Mouse (Mus musculus) gastrocnemius, adult 8-10 months (tissue): ENCODE data around the gene Zfp91. TPM values are rescaled to one million over a fixed set of nuclear protein-coding genes. Genes with fewer than 3 reads are reported as not detected.
A peak's percentile ranks its signal among the peaks of the same experiment; 100 is the strongest.

Experiments
- DNase-seq, 2 experiments: peaks; one replicate each; pipeline ENCODE4 v3.0.0; 2022; ENCODE audit warnings: low spot score in 2 of 2
- total RNA-seq, 4 experiments: library from RNA; stranded (reverse); gene quantifications; 2 replicates each; pipeline ENCODE4 v1.2.4; 2022

Gene Zfp91
- total RNA-seq = 100 to 1,000 TPM; 130 to 182 (median 149) TPM

DNA sequence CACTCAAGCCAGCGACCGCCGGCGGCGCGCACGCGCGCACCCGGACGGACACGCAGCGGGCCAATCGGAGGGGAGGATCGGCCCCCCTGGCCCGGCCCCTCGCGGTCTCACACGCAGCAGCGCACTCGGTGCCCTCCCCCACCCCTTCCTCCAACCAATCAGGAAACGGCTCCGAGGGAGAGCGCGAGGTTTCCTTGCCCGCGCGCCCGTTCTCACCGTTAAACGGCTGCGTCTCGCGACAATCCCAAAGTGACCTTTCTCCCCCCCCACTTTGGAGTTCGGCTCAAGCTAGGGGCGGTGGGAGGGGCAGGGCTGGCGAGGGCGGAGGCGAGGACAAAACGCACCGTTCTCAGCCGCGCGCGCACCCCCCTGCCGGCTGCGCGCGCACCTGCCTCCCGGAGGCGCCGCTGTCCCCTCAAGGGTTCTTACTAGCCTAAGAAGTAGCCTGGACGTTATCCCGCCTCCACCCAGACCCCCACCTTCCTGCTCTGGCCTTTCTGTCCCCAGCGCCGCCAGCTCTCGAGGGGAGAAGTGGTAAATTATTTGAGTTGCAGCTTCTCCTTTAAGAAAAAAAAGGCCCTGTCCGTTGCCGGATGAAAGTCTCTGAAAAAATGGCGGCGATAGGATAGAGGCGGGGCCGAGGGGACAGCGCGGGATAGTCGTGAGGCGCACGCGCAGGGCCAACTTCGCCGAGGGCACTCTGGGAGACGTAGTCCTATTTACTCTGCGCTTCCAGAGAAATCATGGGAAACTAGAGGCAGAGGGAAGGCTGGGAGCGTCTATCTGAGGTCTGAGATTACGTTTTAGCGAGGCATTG, at the start of gene Zfp91, which contains the start of gene Lpxn:
Gene Zfp91 (minus strand): TSS at position 616 of the 817 bp plus-strand sequence.
Gene Lpxn (plus strand): TSS at position 683 of the 817 bp plus-strand sequence.
- peak; percentile 95 to 97 for DNase-seq

DNA sequence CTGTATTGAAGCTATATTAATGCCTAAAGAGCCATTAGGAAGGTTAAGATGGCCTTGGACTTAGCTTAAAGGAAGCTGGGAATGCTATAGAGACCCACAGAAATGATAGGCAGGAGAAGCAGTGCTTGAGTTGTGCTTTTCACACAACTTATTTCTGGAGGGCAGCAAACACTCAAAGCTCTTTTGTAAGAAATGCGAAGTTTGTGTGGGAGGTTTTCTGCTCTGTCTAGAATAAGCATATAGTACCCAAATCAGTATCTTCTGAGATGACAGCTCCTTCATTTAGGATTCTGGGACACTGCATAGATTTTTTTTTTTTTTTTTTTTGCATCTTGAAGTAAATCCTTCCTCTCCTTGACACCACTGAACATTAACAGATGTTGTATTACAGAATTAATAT, 42.6 kb upstream of the Zfp91 start:
- no peak for DNase-seq

DNA sequence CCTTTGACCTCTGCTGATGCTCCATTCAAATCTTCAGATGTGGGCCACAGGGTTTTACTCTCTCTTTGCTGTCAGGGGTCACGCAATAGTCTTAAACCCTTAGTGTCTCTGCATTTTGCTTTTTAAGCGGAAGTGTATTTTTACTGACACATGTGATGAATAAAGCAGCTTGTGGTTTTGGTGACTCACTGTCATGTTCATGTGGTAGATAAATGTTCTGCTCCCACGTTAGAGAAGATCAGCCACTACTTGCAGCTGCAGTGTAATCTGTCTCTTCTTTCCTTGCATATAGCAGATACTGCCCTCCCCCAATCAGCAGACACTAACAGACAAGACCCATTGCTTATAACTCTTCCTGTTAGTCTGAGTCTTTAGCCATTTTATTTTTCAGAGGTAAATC, 37.7 kb upstream of the Zfp91 start:
- DNase-seq = no peak

DNA sequence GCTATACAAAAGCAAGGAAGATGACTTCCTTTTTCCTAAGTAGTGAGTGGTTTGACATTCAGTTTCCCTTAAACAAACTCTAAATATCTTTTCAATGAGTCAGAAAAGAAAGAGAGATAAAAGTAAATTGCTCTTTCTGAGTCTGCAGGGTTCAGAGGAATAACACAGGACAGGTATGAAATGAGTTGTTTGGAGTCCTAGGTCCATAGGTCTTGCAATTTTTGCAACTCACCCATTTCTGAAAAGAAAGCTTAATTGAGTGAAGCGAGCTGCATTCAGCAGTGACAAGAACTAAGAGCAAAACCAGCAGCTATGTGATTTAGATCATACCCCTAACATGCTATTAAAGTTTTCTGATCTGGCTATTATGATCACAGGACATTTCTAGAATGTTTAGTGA, 35.6 kb upstream of the Zfp91 start:
- no peak for DNase-seq

DNA sequence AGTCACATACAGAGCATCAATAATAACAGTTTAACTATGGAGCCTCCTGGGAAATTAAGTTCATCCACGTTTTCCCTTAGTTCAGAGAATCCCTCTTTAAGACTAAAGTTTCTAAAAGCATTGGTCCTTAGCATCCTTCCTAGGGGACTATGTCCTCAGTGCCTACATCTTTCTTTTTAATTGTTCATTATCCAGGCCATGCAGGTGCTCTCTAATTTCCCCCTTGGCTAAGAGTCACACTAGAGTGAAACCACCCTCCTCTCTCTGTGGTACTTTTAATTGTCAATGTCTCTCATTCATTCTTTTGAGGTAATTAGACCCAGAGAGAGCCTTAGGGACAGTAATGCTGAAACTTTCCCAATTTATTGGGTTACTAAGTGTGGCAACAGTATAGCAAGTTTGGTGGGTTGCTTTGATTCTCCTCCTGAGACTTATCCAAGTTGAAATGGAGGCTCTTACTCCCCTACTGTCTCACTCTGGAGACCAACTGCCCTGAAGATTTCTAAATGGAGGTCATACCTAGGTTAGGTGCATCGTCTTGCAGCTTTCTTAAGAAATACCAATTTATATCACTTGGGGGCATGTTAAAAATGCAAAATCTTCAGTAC, 35.0 kb upstream of the Zfp91 start:
- DNase-seq = no peak

DNA sequence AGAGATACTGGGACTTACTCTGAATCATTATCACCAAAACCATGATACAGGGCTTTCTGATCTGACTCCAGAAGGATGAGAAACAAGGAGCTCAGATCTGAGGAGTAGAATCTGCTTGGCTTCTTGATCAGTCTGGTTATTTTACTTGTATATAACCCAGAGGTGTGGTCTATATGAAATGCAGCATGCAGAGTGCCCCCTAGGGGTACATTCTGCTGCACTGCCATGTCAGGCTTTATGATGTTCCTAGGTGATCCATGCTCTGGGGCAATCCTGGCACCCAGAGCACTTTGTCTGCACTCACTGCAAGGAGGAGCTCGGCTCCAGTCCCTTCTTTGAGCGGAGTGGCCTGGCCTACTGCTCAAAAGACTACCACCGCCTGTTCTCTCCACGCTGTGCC, 28.6 kb upstream of the Zfp91 start:
- no peak for DNase-seq

DNA sequence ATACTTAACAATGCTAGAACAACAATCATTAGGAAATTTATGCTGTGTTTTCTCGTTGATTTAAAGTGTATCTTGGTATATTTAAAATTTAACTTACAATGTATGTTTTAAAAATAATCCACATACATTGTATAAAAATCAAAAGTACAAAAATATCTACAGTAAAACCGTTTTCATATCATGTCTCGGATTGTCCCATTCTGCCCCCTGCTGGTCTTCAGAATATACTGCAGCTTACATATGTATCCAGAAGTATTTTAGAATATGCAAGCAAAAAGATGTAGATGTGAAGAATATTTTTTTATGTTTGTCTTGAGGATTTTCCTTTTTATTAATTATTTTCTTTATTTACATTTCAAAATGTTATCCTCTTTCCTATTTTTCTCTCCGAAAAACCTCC, 24.5 kb upstream of the Zfp91 start:
- no peak for DNase-seq

DNA sequence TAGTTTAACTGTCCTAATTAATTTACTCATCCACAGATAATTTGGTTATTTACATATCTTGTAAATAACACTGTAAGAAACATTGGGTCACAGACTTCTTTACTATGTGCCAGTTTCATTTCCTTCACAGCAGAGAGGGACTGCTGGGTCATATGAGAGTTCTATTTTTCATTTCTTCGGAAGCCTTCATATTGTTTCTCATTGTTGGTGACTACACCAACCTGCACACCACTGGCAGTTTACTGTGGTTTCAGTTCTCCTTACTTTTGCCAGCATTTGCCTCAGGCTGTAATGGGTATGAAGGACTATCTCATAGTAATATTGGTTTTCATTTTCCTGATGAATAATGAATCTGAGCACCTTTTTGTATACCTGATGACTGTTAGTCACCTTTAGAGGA, 22.6 kb upstream of the Zfp91 start:
- no peak for DNase-seq

DNA sequence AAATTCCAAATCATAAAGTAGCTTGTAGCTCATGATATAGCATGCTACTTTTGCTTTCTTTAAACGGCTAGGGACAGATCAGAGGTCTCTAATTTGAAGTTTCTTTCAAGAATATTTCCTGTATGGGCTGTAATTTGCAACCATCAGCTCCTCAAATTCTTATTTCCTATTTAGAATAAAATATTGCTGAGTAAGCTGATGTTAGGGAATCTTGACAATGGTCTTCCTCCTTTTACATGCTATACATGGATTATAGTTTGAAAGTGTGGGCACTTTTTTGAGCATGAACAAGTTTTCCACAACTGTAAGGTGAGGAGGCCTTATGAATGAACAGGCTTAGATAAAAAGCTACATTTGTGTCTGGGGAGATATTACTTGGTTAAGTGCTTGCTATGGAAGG, 18.0 kb upstream of the Zfp91 start:
- no peak for DNase-seq

DNA sequence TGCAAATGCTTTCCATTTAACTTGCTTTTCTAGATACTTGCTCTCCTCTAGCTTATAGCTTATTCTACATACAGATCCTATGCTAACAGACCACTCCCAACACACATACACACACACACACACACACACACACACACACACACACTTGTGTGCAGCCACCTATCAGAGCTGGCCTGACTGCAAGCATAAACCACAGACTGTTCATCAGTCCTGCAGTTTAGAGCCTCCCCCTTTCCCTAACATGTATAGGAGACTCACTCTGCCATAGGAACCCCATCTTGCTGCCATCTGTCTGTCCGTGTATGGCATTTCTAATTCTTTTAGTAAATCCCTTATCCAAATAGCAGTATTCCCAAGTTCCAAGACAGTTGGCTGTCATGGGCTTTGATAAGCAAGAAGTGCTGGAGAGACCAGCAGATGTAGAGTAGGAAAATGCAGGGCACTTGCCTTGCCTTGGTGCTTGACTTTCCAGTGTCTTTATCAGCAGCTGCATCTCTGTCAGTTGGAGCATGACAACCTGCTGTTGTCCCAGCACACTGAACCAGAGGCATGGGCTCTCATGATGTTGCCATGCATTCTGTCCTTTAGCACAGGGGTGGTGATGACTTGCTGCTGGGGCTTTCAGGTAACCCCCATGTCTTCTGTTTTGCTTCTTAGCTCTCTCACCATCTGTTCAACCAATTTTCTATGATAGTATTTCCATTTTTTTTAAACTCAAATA, 16.9 kb upstream of the Zfp91 start:
- no peak for DNase-seq

DNA sequence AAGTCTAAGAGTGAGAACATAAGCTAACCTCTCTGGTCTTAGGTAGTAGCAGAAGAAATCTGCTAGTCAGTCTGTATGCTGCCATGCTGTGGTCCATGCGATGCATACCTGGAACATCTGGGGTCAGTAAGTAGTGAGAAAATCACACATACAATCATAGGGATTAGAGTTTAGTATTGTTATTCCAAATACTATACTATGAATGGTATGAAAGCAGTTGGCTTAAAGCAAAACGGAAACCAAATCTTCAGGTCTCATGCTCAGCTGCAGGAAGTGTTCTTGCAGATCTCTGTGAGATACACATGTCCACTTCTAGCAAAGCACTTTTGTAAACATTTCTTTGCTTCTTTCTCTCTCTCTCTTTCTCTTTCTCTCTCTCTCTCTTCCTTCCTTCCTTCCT, 10.3 kb upstream of the Zfp91 start:
- no peak for DNase-seq

DNA sequence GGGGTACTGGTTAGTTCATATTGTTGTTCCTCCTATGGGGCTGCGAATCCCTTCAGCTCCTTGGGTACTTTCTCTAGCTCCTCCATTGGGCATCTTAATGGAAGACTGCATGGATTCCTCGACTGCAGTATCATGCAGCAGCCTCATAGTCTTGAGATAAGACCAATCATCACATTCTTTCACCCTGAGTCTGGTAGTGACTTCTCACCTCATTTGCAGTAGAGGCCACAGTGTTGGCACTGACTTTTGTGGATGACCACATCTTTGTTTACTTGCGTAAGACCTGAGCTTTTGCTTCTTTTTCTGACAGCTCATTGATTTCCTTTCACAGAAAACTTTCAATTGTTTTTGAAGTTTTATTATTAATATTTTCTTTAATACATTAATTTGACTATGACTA, 9.8 kb upstream of the Zfp91 start:
- no peak for DNase-seq

DNA sequence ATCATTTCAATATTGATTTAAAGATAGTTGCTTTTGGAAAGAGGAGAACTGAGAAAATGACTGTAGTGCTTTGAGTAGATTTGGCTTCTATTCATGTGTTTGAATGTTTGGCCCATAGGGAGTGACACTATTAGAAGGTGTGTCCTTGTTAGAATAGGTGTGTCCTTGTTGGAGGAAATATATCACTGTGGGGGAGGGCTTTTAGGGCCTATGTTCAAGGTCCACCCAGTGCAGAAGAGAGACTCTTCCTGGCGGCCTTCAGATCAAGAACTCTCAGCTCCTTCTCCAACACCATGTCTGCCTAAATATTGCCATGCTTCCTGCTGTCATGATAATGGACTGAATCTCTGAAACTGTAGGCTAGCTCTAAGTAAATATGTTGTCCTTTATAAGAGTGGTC, 8.3 kb upstream of the Zfp91 start:
- no peak for DNase-seq

DNA sequence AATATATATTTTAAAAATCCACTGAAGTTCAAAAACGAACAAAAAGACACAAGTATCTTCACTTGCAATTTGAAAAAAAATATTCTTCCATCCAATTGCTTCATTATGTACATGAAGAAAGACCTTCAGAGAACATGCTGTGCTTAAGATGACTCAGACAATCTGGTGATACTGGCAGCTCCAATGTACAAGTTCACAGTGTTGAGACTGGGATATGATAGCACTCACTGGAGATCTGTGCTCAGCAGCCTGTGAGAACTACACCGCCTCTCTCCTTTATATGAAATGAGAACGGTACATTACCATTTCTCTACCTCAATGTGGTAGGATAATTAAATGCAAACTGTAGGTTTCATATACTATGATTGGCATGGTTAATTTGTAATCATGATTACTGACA, 6.9 kb upstream of the Zfp91 start:
- DNase-seq = no peak

DNA sequence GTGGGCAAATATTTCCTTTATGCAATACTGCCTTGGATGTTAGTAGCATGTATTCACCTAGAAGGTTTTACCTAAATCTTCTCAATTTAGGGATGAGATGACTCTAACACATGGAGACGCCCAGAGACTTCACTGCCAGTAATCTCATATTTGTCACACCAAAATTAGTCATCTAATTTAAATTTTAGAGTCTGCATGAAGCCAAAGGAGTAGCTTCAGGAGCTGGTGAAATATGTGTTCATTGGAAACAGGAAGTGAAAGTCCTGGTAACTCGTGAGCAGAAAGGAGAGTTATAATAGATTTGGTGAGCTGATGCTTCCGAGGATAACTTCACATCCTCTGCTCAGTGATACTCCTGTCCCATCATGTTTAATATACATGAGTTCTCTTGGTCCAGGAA, 5.1 kb upstream of the Zfp91 start:
- DNase-seq = no peak

DNA sequence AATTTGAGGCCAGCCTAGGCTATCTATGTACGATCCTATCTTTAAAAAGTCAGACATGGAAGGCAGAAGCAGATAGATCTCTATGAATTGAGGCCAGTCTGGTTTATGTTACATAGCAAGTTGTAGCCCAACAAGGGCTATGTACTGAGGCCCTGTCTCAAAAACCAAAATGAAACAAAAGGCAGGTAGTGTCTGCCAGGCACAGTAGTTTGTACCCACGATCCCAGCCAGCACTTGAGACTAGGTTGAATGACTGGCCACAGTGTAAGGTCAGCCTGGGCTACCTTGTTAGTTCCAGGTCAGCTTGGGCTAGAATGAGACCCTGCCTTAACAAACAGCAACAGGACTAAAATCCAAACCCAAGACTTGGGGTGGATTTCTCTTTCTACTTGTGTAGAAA, 4.7 kb upstream of the Zfp91 start:
- no peak for DNase-seq

DNA sequence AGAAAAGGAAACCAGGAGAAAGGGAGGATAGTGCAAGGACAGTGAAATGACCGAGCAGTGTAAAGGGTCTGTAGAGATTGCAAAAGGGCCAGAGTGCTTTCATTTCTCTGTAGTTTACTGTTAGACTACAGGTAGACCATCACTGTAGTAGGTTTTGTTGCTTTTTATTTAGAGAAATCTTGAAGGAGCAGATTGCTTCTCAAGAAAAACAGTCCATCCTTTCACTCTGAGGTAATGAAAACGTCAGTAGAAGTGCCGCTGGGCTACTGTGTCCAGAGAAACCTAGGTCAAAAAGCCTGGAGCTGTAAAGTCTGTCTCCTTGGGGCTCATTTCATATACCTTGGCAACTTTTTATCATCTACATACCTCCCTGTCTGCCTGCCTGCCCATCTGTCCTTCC, 3.2 kb upstream of the Zfp91 start:
- DNase-seq = no peak

DNA sequence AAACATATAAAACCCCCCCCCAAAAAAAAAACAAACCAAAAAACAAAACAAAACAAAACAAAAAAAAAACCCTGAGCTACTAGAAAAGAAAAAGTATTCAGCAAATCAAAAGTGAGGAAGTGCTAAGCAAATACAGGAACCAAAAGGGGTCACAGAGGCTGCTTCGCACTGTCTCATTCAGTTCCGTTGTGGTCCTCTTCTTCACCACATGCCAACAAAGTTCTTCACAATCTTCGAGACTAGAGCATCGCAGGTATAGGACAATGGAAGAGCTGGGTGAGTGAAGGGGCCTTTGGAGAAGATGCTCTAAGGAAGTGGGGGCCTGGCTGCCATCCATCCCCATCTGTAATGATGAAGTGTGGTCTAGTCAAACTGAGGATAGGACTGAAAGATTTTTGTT, 2.5 kb upstream of the Zfp91 start:
- DNase-seq = no peak

DNA sequence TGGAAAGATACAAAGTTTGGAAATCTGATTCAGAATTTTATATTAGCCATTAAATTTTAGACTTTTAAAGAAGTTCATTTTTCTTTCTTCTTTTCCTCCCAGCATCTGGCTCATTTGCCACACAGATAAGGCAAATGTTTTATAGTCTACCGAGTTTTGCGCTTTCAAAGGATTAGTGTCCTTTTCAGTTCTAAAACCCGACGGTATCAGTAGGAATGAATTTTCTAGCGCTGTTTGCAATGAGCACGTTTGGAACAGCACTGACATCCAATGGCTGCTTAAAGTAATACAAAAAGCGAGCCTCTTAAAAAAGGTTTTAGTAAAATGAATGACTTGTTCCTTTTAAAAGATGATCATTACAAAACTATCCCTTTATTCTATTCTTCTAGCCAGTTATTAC, 1.1 kb upstream of the Zfp91 start:
- DNase-seq = no peak

DNA sequence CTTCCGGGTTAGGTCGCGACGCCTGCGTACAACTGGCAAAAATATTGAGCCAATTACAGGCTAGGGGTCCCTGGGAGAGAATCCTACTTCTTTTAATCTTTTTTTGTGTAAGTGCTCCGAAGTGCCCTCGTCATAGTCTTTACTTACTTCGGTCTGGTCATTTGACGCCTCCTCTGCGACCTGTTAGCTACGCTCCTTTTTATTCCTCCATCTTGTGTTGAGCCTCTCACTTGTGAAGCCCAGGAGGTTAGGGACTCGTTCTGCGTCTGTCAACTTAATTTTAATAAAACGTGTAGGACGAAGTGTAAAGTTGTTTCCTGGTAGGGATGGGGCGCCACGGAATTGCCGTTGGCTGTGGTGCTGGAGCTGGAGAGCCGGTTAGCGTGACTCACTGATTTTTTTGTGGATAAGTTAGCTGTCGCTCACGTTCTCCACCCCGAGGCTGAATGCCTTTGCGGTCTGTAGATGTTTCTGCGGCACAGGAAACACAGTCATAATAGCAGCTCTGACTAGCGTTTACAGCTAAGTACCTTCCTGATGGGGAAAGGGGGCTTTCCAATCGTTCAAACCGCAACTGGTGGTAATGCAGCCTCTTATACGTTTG, 504 bp upstream of the Zfp91 start:
- DNase-seq = peak; percentile 26 to 38

DNA sequence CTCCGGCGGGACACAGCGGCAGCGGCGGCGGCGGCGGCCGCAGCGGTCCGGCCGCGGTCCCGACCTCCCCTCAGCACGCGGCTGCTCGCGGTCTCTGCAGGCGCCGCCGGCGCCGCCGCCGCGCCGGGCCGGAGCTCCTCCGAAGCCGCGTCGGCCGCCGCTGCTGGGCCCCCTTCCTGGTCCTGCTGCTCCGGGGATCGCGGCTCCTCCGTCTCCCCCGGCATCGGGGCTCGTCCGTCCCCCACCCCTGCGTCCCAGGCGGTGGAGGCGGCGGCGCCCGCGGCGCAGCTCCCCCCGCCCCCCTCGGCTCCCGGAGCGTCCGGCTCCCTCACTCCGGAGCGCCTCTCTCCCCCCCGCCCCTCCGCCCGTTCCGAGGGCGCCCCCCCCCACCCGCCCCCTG, 816 bp downstream of the Zfp91 start:
- no peak for DNase-seq
